Mouse (Mus musculus) forebrain, embryonic 11.5 days (tissue): ENCODE results near the gene Tcf3. TPM values are rescaled to one million over a fixed set of nuclear protein-coding genes. Genes with fewer than 3 reads are reported as not detected.

Experiments
- ATAC-seq: fragments of 200-750 bp; cut with Nextera tagmentation; replicated peaks from 2 replicates; pipeline ENCODE4 v1.8.0; 2017; ENCODE audit warnings: moderate TSS enrichment; ENCODE audit not compliant: low FRiP score
- DNase-seq: peaks from one replicate; pipeline ENCODE4 v3.0.0-alpha.2; 2017; ENCODE audit warnings: low spot score
- H3K27ac ChIP-seq: fragments of 300-500 bp; sonication (generic); 2 replicates; pipeline ENCODE4 v1.5.1; 2014; ENCODE audit warnings: low read depth, low read length
- H3K27me3 ChIP-seq: fragments of 300-500 bp; sonication (generic); 2 replicates; pipeline ENCODE4 v1.6.1; 2014; ENCODE audit warnings: mild to moderate bottlenecking, low read length, mixed read lengths; ENCODE audit not compliant: control insufficient read depth, insufficient read depth
- H3K36me3 ChIP-seq: fragments of 300-500 bp; sonication (generic); 2 replicates; pipeline ENCODE4 v1.6.1; 2014; ENCODE audit warnings: mild to moderate bottlenecking, low read length, moderate library complexity, mixed read lengths; ENCODE audit not compliant: control insufficient read depth, insufficient read depth
- H3K4me1 ChIP-seq: fragments of 300-500 bp; sonication (generic); replicated peaks from 2 replicates; pipeline ENCODE4 v1.6.1; 2014; ENCODE audit warnings: low read length, mixed read lengths; ENCODE audit not compliant: control insufficient read depth, insufficient read depth
- H3K4me2 ChIP-seq: fragments of 300-500 bp; sonication (generic); 2 replicates; pipeline ENCODE4 v1.6.1; 2014; ENCODE audit warnings: low read depth, mild to moderate bottlenecking, low read length, moderate library complexity, mixed read lengths; ENCODE audit not compliant: severe bottlenecking
- H3K4me3 ChIP-seq: fragments of 300-500 bp; sonication (generic); 2 replicates; pipeline ENCODE4 v1.5.1; 2014; ENCODE audit warnings: low read depth, low read length
- H3K9ac ChIP-seq: fragments of 300-500 bp; sonication (generic); 2 replicates; pipeline ENCODE4 v1.6.1; 2014; ENCODE audit warnings: low read length
- H3K9me3 ChIP-seq: fragments of 300-500 bp; sonication (generic); 2 replicates; pipeline ENCODE4 v1.6.1; 2016; ENCODE audit warnings: low read length, mixed read lengths; ENCODE audit not compliant: control insufficient read depth
- WGBS: fragments of 180-500 bp; shearing (Covaris S2); extraction: QIAGEN DNeasy Blood & Tissue Kit; methylation state at CpG from one replicate; pipeline ENCODE4 v1.1.7; 2014; 5-methylcytosine and 5-hydroxymethylcytosine counted together
- polyA plus RNA-seq: library from polyadenylated mRNA; unstranded; fragments of >200 nt; fragmentation: Nextera tagmentation; extraction: Ambion mirVana; gene quantifications from 2 replicates; pipeline ENCODE4 v1.2.1, GENCODE M21; 2014

Tcf3 gene
- polyA plus RNA-seq, 1 experiment from 2014 or later = 237 TPM

DNA sequence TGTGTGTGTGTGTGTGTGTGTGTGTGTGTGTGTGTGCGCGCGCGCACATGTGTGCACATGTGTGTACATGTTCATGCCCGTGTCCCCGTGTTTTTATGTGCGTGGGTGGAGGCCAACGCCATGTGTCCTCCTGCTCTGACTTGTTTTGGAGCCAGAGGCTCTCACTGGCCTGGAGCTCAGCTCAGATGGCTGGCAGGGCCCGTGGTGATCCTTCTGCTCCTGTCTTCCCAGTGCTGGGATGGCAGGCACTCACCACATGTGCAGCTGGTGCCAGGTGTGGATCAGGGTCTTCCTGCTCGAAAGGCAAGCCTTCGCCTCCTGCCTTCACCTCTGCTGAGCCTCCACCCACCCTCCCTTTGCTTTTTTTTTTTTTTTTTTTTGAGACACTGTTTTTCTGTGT is 26.2 kb upstream of the Tcf3 start:
- Histone ChIP-seq H3K27ac (no peak overlapping the region), H3K9me3 (no peaks in the 10 kb centered on the region), H3K36me3 (no peaks in the 10 kb centered on the region), H3K4me2 (no peak overlapping the region), H3K27me3 (no peaks in the 10 kb centered on the region), H3K4me1 (no peaks in the 10 kb centered on the region), H3K4me3 (no peak overlapping the region), H3K9ac (no peak overlapping the region)
- DNase-seq (no peak), ATAC-seq (no peak)
- WGBS = 95% methylated on average over 11 of the region's 11 CpGs

DNA sequence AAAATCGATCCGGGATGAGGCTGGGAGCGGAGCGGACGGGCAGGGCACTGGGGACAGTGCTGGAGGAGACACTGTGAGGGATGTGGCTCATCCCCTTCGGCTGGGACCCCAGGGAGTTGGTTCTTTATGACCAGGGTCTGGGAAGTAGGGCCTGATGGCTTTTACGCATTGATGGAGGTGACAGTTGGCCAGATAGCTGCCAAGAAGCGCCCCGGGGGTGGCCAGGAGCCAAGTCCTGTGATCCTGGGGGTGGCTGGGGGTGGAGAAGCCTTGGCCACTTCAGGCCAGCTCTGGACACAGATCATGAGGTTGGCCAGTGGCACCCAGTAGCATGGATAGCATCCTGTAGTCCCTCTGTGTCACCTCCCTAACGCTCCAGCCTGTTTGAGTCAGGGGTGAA is 25.8 kb upstream of the Tcf3 start:
- H3K4me3 ChIP-seq = no peak overlapping the region
- no peaks in the 10 kb centered on the region for H3K36me3 ChIP-seq
- DNase-seq (no peak), ATAC-seq (no peak)
- no peaks in the 10 kb centered on the region for H3K9me3 ChIP-seq
- no peaks in the 10 kb centered on the region for H3K27me3 ChIP-seq
- WGBS = 88% methylated on average over 10 of the region's 10 CpGs
- no peaks in the 10 kb centered on the region for H3K4me1 ChIP-seq
- H3K4me2 ChIP-seq = no peak overlapping the region
- no peak overlapping the region for H3K27ac ChIP-seq
- H3K9ac ChIP-seq = no peak overlapping the region

DNA sequence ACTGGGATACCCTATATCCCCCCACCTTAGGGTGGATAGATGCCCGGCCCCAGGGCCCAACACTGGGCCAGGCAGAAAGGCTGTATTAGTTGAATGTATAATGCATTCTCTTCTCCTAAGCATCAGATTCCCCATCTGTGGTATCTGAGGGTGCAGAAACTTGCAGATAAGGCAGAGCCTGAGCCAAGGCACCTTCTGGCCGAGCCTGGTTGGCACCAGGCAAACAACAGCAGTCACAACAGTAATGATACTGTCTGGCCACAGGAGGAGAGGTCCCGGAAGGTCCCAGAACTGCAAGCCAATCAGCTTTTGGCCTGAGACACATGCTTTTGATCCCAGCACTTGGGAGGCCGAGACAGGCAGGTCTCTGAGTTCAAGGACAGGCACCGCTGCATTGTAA is 22.2 kb upstream of the Tcf3 start:
- DNase-seq (no peak), ATAC-seq (no peak)
- Histone ChIP-seq H3K36me3 (no peaks in the 10 kb centered on the region), H3K27me3 (no peaks in the 10 kb centered on the region), H3K4me1 (no peaks in the 10 kb centered on the region), H3K4me2 (no peak overlapping the region), H3K9me3 (no peaks in the 10 kb centered on the region), H3K27ac (no peak overlapping the region), H3K9ac (no peak overlapping the region), H3K4me3 (no peak overlapping the region)
- WGBS = 87% methylated on average over 5 of the region's 5 CpGs

DNA sequence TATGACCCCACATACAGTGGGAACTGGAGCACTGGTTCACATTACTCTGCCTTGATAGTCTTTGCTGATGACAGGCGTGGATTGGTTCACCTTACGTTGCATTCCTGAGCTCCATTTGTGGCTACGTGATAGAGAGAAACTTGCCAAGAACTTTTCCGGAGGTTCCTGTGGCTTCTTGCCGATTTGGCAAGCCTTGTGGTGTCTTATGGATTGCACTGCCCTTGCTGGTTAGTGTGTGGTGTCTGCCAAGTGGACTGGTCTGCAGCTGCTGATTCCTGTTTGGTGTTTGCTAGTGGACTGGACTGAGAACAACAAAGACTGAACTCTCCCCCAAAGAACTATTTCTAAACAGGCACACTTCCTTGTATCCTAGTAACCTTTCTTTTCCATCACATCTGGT is 21.3 kb upstream of the Tcf3 start:
- no peaks in the 10 kb centered on the region for H3K36me3 ChIP-seq
- H3K4me1 ChIP-seq = no peaks in the 10 kb centered on the region
- DNase-seq (no peak), ATAC-seq (no peak)
- no peak overlapping the region for H3K27ac ChIP-seq
- no peak overlapping the region for H3K4me3 ChIP-seq
- no peak overlapping the region for H3K9ac ChIP-seq
- WGBS = 98% methylated on average over 5 of the region's 5 CpGs
- no peaks in the 10 kb centered on the region for H3K27me3 ChIP-seq
- no peaks in the 10 kb centered on the region for H3K9me3 ChIP-seq
- H3K4me2 ChIP-seq = no peak overlapping the region

DNA sequence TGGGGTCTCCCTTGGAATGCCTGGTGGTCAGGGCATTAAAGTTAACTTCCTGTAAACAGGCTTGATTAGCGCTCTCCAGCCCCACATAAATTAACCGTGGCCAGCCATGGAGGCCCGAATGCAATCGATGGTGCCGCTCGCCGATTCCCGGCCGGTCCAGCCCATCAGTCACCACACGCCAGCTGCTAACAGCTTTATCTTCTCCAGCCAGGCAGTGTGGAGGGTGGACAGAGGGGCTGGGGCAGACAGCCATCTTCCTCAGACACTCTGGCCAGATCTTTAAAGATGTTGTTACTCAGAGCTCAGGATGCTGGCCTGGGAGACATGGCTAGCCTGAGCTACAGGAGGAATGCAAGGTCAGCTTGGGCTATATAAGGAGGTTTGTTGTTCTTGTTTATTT is 20.2 kb upstream of the Tcf3 start:
- no peaks in the 10 kb centered on the region for H3K27me3 ChIP-seq
- DNase-seq (no peak), ATAC-seq (no peak)
- no peak overlapping the region for H3K4me2 ChIP-seq
- WGBS = 85% methylated on average over 10 of the region's 10 CpGs
- H3K36me3 ChIP-seq = no peaks in the 10 kb centered on the region
- no peak overlapping the region for H3K9ac ChIP-seq
- H3K4me3 ChIP-seq = no peak overlapping the region
- H3K27ac ChIP-seq = no peak overlapping the region
- H3K4me1 ChIP-seq = no peaks in the 10 kb centered on the region
- no peaks in the 10 kb centered on the region for H3K9me3 ChIP-seq

DNA sequence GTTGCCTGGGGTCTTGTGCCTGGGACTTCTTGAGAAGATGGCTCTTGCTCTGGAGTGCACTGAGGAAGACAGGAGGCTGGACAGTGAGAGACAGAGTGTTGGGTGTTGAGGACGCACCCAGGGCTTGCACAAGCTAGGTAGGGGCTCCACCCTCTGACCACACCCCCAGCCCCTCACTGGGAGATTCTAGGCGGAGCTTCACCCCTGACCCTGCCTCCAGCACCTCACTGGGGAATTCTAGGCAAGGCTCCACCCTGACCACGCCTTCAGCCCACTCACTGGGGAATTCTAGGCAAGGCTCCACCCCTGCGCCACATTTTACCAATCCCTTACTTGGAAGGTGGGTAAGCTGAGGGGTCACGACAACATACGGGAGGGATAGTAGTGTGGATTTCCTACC is 17.2 kb upstream of the Tcf3 start:
- ATAC-seq (no peak), DNase-seq (no peak)
- Histone ChIP-seq H3K4me3 (no peak overlapping the region), H3K36me3 (no peaks in the 10 kb centered on the region), H3K4me2 (no peak overlapping the region), H3K9me3 (no peaks in the 10 kb centered on the region), H3K9ac (no peak overlapping the region), H3K27ac (no peak overlapping the region), H3K4me1 (no peaks in the 10 kb centered on the region), H3K27me3 (peaks cover 2% of the 10 kb centered on the region; the same call in 1 of the 2 replicates)
- WGBS = 5% methylated on average over 6 of the region's 6 CpGs

DNA sequence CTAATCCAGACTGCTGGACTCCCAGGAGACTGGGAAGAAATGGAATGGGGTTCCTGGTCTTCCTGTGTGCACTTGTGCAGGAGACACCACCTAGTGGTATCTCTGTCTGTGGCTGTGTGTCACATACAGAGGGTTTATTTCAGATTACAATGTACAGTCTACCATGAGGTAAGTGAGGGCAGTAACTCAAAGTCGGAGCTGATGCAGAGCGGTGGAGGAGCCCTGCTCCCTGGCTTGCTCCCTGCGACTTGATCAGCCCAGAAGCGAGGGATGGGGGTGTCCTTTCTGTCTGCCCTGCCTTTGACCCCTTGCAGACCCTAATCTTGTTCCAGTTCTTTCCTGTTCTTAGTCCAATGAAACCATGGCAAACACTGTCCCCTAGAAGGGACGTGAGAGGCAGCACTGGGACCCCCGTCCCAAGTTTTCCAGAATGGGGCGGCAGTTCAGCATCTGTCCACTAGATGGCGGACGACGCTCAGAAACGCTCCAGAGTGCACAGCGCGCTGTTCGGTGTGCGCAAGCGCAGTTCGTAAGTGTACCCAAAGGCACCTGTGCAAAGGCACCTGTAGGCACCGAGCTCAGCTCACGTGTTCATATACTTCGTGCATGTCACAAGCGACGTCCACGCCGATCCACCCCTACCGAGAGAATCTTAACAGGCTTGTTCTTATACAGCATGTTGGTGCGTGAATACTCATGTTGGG is 12.6 kb upstream of the Tcf3 start:
- no peaks in the 10 kb centered on the region for H3K4me1 ChIP-seq
- H3K27me3 ChIP-seq = peaks cover 2% of the 10 kb centered on the region; the same call in 1 of the 2 replicates
- no peaks in the 10 kb centered on the region for H3K9me3 ChIP-seq
- peak; percentile 89 for DNase-seq
- WGBS = 7% methylated on average over 26 of the region's 26 CpGs
- no peak overlapping the region for H3K4me3 ChIP-seq
- H3K36me3 ChIP-seq = no peaks in the 10 kb centered on the region
- peak overlapping the region; percentile 41; the same call in 1 of the 2 replicates for H3K4me2 ChIP-seq
- no peak overlapping the region for H3K27ac ChIP-seq
- H3K9ac ChIP-seq = no peak overlapping the region; the same call in 1 of the 2 replicates
- peak; percentile 63 for ATAC-seq

DNA sequence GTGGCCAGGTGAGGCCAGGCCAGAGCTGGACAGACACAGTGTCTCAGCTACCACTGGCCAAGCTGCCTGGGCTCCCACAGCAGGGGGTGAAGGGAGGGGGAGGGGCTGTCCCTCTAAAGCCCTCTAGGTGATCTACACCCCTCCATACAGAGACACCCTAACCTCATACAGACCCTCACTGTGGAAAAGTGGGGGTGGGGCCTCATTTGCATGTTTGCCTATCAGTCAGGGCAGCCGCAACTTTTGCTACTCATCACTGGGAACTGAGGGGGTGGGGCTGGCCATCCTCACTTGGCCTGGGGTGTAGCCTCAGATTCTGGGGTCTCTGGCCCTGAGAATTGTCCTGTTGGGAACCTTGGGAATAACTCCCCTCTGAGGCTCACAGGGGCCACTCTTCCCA is 11.6 kb upstream of the Tcf3 start:
- H3K36me3 ChIP-seq = no peaks in the 10 kb centered on the region
- H3K4me2 ChIP-seq = no peak overlapping the region
- H3K4me3 ChIP-seq = no peak overlapping the region
- H3K27me3 ChIP-seq = peaks cover 2% of the 10 kb centered on the region; the same call in 1 of the 2 replicates
- WGBS = 40% methylated on average over 1 of the region's 1 CpGs
- ATAC-seq = no peak
- H3K27ac ChIP-seq = no peak overlapping the region
- no peaks in the 10 kb centered on the region for H3K4me1 ChIP-seq
- DNase-seq = no peak
- H3K9me3 ChIP-seq = no peaks in the 10 kb centered on the region
- no peak overlapping the region for H3K9ac ChIP-seq

DNA sequence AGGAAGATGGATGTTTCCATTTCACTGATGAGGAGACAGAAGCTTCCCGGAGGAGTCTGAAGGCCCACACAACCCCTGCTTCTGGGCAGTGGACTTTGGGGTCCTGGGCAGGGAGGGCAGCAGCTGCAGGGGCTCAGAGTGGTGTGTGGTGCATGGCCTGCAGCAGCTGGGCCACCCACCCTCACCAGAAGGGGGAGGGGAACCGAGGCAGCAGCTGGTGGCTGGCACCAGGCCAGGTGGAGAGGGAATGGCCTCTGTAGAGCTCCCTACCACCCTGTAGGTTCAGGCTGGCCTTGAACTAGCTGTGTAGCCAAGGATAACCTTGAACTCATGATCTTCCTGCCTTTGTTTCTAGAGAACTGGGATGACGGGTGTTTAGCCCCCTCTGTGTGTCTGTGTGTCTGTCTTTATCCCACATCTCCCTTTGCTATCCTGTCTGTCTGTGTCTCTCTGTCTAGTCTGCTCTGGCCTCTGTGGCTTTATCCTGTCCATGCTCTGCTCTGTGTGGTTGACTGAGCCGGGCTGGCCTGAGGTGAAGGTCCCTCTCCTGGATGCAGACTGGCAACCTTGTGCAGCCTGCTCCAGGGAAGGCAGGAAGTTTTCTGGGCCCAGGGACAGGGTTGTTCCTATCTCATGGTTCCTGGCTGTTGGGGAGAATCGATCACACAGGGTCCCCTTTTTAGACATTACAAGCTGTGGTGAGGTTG is 11.0 kb upstream of the Tcf3 start:
- H3K4me1 ChIP-seq = no peaks in the 10 kb centered on the region
- no peaks in the 10 kb centered on the region for H3K36me3 ChIP-seq
- H3K27ac ChIP-seq = no peak overlapping the region
- H3K9ac ChIP-seq = no peak overlapping the region
- DNase-seq (no peak), ATAC-seq (no peak)
- peaks cover 2% of the 10 kb centered on the region; the same call in 1 of the 2 replicates for H3K27me3 ChIP-seq
- H3K9me3 ChIP-seq = no peaks in the 10 kb centered on the region
- H3K4me2 ChIP-seq = no peak overlapping the region
- WGBS = 58% methylated on average over 5 of the region's 5 CpGs
- no peak overlapping the region for H3K4me3 ChIP-seq
